Comparison of ENCODE assay signal across 8 mouse cellular contexts in the genomic region with DNA sequence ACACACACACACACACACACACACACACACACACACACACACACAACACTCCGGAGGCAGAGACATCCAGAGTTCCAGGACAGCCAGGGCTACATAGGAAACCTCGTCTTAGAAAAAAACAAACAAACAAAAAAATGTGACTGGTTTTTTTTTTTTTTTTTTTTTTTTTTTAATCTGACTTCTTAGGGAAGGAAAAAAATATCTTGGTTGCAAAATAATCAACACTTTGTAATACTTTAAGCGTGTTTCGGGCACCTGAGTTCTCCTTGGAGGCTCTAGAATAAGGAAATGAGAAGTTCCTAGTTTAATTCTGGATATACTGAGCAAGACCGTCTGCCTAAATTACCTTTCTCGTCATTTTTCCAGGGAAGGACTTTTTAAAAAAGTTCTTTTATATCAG. TPM values are rescaled to one million over a fixed set of nuclear protein-coding genes. Genes with fewer than 3 reads are reported as not detected.
A peak's percentile ranks its signal among the peaks of the same experiment; 100 is the strongest.
DNase-seq lines count a peak whose midpoint lies in the region; ATAC-seq and TF ChIP-seq lines count a peak whose summit lies in the region.

No protein-coding gene starts in this region.

- H3K36me3 ChIP-seq in kidney, postnatal 0 days (ENCODE audit: insufficient read depth, low read length), result no peaks in the 10 kb centered on the region
- no peaks in the 10 kb centered on the region for H3K36me3 ChIP-seq in embryonic facial prominence, embryonic 13.5 days
- H3K36me3 ChIP-seq in hindbrain, postnatal 0 days (ENCODE audit: insufficient read depth, low read length), result no peaks in the 10 kb centered on the region
- no peaks in the 10 kb centered on the region for H3K36me3 ChIP-seq in midbrain, embryonic 16.5 days (ENCODE audit: control insufficient read depth, insufficient read depth, low read length)

- H3K9ac ChIP-seq in kidney, postnatal 0 days (ENCODE audit: low read depth, low read length), result no peak overlapping the region
- H3K9ac ChIP-seq in embryonic facial prominence, embryonic 13.5 days, result peak overlapping the region; percentile 81; the same call in 1 of the 2 replicates
- no peak overlapping the region for H3K9ac ChIP-seq in hindbrain, postnatal 0 days (replicated peaks; ENCODE audit: low read length)
- H3K9ac ChIP-seq in midbrain, embryonic 16.5 days (ENCODE audit: low read depth, low read length), result no peak overlapping the region; the same call in 1 of the 2 replicates

- TF ChIP-seq CTCF in kidney, postnatal 0 days (IDR thresholded peaks at IDR 0.05; ENCODE audit: low read depth), result no peak
- no peak for TF ChIP-seq CTCF in hindbrain, postnatal 0 days (IDR thresholded peaks at IDR 0.05; ENCODE audit: low read depth)

- H3K4me2 ChIP-seq in kidney, postnatal 0 days (ENCODE audit: low read length), result peak overlapping the region; percentile 86
- H3K4me2 ChIP-seq in embryonic facial prominence, embryonic 13.5 days, result peak overlapping the region; percentile 78
- H3K4me2 ChIP-seq in hindbrain, postnatal 0 days (ENCODE audit: low read depth, low read length), result peak overlapping the region; percentile 83
- peak overlapping the region; percentile 53 for H3K4me2 ChIP-seq in midbrain, embryonic 16.5 days (ENCODE audit: low read length)

- H3K27me3 ChIP-seq in kidney, postnatal 0 days (ENCODE audit: insufficient read depth, low read length), result no peaks in the 10 kb centered on the region
- H3K27me3 ChIP-seq in embryonic facial prominence, embryonic 13.5 days, result no peaks in the 10 kb centered on the region
- no peaks in the 10 kb centered on the region for H3K27me3 ChIP-seq in hindbrain, postnatal 0 days (ENCODE audit: insufficient read depth, low read length)
- no peaks in the 10 kb centered on the region for H3K27me3 ChIP-seq in midbrain, embryonic 16.5 days (ENCODE audit: control insufficient read depth, insufficient read depth, low read depth, low read length)

- DNase-seq in kidney, postnatal 0 days (ENCODE audit: low spot score), result no peak
- no peak for DNase-seq in kidney, postnatal 4 days
- no peak for DNase-seq in hindbrain, postnatal 0 days (ENCODE audit: low spot score)
- no peak for DNase-seq in layer of hippocampus, adult 11-12 months (ENCODE audit: low spot score)
- no peak for DNase-seq in cerebellum, adult 8-10 months

- 38% methylated on average over 6 of the region's 6 CpGs for WGBS in kidney, postnatal 0 days
- WGBS in embryonic facial prominence, embryonic 13.5 days, result 43% methylated on average over 6 of the region's 6 CpGs
- 45% methylated on average over 6 of the region's 6 CpGs for WGBS in hindbrain, postnatal 0 days
- WGBS in midbrain, embryonic 16.5 days, result 50% methylated on average over 6 of the region's 6 CpGs

- no peak for ATAC-seq in kidney, postnatal 0 days (replicated peaks; ENCODE audit: low FRiP score, low read depth)
- ATAC-seq in embryonic facial prominence, embryonic 13.5 days (ENCODE audit: insufficient number of reproducible peaks, insufficient read depth, low FRiP score, low TSS enrichment, low read depth), result no peak
- no peak for ATAC-seq in hindbrain, postnatal 0 days
- no peak for ATAC-seq in midbrain, embryonic 16.5 days
- ATAC-seq in granulocyte monocyte progenitor cell, adult 5-6 weeks (replicated peaks; ENCODE audit: poor library complexity, severe bottlenecking), result no peak

- no peak overlapping the region for H3K27ac ChIP-seq in kidney, postnatal 0 days
- H3K27ac ChIP-seq in embryonic facial prominence, embryonic 13.5 days, result no peak overlapping the region
- no peak overlapping the region for H3K27ac ChIP-seq in hindbrain, postnatal 0 days
- no peak overlapping the region for H3K27ac ChIP-seq in midbrain, embryonic 16.5 days (ENCODE audit: low read length)

- H3K4me1 ChIP-seq in kidney, postnatal 0 days (replicated peaks; ENCODE audit: insufficient read depth, low read length), result 0 out of 2 replicates have a peak, but pooled peaks cover 8% of the 10 kb centered on the region
- peaks cover 8% of the 10 kb centered on the region for H3K4me1 ChIP-seq in embryonic facial prominence, embryonic 13.5 days
- peaks cover 5% of the 10 kb centered on the region; the same call in 1 of the 2 replicates for H3K4me1 ChIP-seq in hindbrain, postnatal 0 days (ENCODE audit: insufficient read depth, low read length)
- H3K4me1 ChIP-seq in midbrain, embryonic 16.5 days (ENCODE audit: control insufficient read depth, insufficient read depth, low read length), result peaks cover 10% of the 10 kb centered on the region

- H3K9me3 ChIP-seq in kidney, postnatal 0 days (replicated peaks; ENCODE audit: low read length), result no peaks in the 10 kb centered on the region
- no peaks in the 10 kb centered on the region for H3K9me3 ChIP-seq in embryonic facial prominence, embryonic 13.5 days
- H3K9me3 ChIP-seq in hindbrain, postnatal 0 days (ENCODE audit: low read length), result no peaks in the 10 kb centered on the region
- H3K9me3 ChIP-seq in midbrain, embryonic 16.5 days (replicated peaks; ENCODE audit: control insufficient read depth, low read length, poor library complexity, severe bottlenecking), result no peaks in the 10 kb centered on the region

- peak overlapping the region; percentile 79 for H3K4me3 ChIP-seq in kidney, postnatal 0 days (replicated peaks; ENCODE audit: low read depth, low read length)
- H3K4me3 ChIP-seq in embryonic facial prominence, embryonic 13.5 days, result peak overlapping the region; percentile 76
- H3K4me3 ChIP-seq in hindbrain, postnatal 0 days (ENCODE audit: low read length), result peak overlapping the region; percentile 91
- peak overlapping the region; percentile 70 for H3K4me3 ChIP-seq in midbrain, embryonic 16.5 days (ENCODE audit: low read depth, low read length)

RNA-seq across cellular contexts. Expression of a gene that starts 0.5 kb away (rescaled TPM):
- polyA plus RNA-seq in kidney, postnatal 0 days (2015; fragmentation: Nextera tagmentation; extraction: Ambion mirVana), result 3.4 TPM in 2 replicates
- 7.5 and 9.0 TPM in 2 replicates for polyA plus RNA-seq in embryonic facial prominence, embryonic 13.5 days (2015; fragmentation: Nextera tagmentation; extraction: Ambion mirVana)
- total RNA-seq in hindbrain, postnatal 0 days (2014; rRNA removed), result 9.7 and 10.9 TPM in 2 replicates
- 6.8 and 9.7 TPM in 2 replicates for polyA plus RNA-seq in hindbrain, postnatal 0 days (2015; fragmentation: Nextera tagmentation; extraction: Ambion mirVana)
- polyA plus RNA-seq in midbrain, embryonic 16.5 days (2015; fragmentation: Nextera tagmentation; extraction: Ambion mirVana), result 9.1 and 10.9 TPM in 2 replicates
- 1.5 and 4.1 TPM in 2 replicates for total RNA-seq in granulocyte monocyte progenitor cell, adult 5-6 weeks (2014; fragmentation: Nextera tagmentation)
- total RNA-seq in granulocyte monocyte progenitor cell, adult 5-6 weeks (2017), result 0.77 and 0.78 TPM in 2 replicates

RNA-seq across cellular contexts. Expression of a gene that starts 13.2 kb away (rescaled TPM):
- polyA plus RNA-seq in kidney, postnatal 0 days (2015; fragmentation: Nextera tagmentation; extraction: Ambion mirVana), result 1.9 and 2.0 TPM in 2 replicates
- 1.4 and 1.6 TPM in 2 replicates for polyA plus RNA-seq in embryonic facial prominence, embryonic 13.5 days (2015; fragmentation: Nextera tagmentation; extraction: Ambion mirVana)
- total RNA-seq in hindbrain, postnatal 0 days (2014; rRNA removed), result 6.8 and 8.6 TPM in 2 replicates
- 1.6 and 1.8 TPM in 2 replicates for polyA plus RNA-seq in hindbrain, postnatal 0 days (2015; fragmentation: Nextera tagmentation; extraction: Ambion mirVana)
- polyA plus RNA-seq in midbrain, embryonic 16.5 days (2015; fragmentation: Nextera tagmentation; extraction: Ambion mirVana), result 0.98 and 1.2 TPM in 2 replicates
- 0.68 and 2.2 TPM in 2 replicates for total RNA-seq in granulocyte monocyte progenitor cell, adult 5-6 weeks (2014; fragmentation: Nextera tagmentation)
- total RNA-seq in granulocyte monocyte progenitor cell, adult 5-6 weeks (2017), result 0.22 and 0.31 TPM in 2 replicates

RNA-seq across cellular contexts. Expression of a gene that starts 34.6 kb away (rescaled TPM):
- polyA plus RNA-seq in kidney, postnatal 0 days (2015; fragmentation: Nextera tagmentation; extraction: Ambion mirVana), result 0.33 and 0.50 TPM in 2 replicates
- 0.74 and 1.1 TPM in 2 replicates for polyA plus RNA-seq in embryonic facial prominence, embryonic 13.5 days (2015; fragmentation: Nextera tagmentation; extraction: Ambion mirVana)
- total RNA-seq in hindbrain, postnatal 0 days (2014; rRNA removed), result 2.5 and 3.8 TPM in 2 replicates
- 4.2 and 4.5 TPM in 2 replicates for polyA plus RNA-seq in hindbrain, postnatal 0 days (2015; fragmentation: Nextera tagmentation; extraction: Ambion mirVana)
- polyA plus RNA-seq in midbrain, embryonic 16.5 days (2015; fragmentation: Nextera tagmentation; extraction: Ambion mirVana), result 8.2 and 9.3 TPM in 2 replicates
- total RNA-seq in granulocyte monocyte progenitor cell, adult 5-6 weeks (2014; fragmentation: Nextera tagmentation), result 0.26 and 0.47 TPM in 2 replicates
- 0.17 TPM in 1 of 2 replicates, not detected in the other for total RNA-seq in granulocyte monocyte progenitor cell, adult 5-6 weeks (2017)

RNA-seq across cellular contexts. Expression of a gene that starts 44.6 kb away (rescaled TPM):
- polyA plus RNA-seq in kidney, postnatal 0 days (2015; fragmentation: Nextera tagmentation; extraction: Ambion mirVana), result not detected in 2 replicates
- 0.18 TPM in 1 of 2 replicates, not detected in the other for polyA plus RNA-seq in embryonic facial prominence, embryonic 13.5 days (2015; fragmentation: Nextera tagmentation; extraction: Ambion mirVana)
- total RNA-seq in hindbrain, postnatal 0 days (2014; rRNA removed), result 1.2 and 1.3 TPM in 2 replicates
- 1.2 and 1.5 TPM in 2 replicates for polyA plus RNA-seq in hindbrain, postnatal 0 days (2015; fragmentation: Nextera tagmentation; extraction: Ambion mirVana)
- 0.22 and 0.31 TPM in 2 replicates for polyA plus RNA-seq in midbrain, embryonic 16.5 days (2015; fragmentation: Nextera tagmentation; extraction: Ambion mirVana)
- total RNA-seq in granulocyte monocyte progenitor cell, adult 5-6 weeks (2014; fragmentation: Nextera tagmentation), result not detected in 2 replicates
- total RNA-seq in granulocyte monocyte progenitor cell, adult 5-6 weeks (2017), result not detected in 2 replicates
